Mouse (Mus musculus) stomach, embryonic 14.5 days (tissue): ENCODE measurements around the gene Filip1. TPM values are rescaled to one million over a fixed set of nuclear protein-coding genes. Genes with fewer than 3 reads are reported as not detected.
A peak's percentile ranks its signal among the peaks of the same experiment; 100 is the strongest.

Experiments used
- ATAC-seq: fragments of 200-750 bp; cut with Nextera tagmentation; 2 replicates; pipeline ENCODE4 v1.8.0; 2017; ENCODE audit warnings: low read depth, moderate TSS enrichment; ENCODE audit not compliant: insufficient number of reproducible peaks, insufficient read depth, low FRiP score
- H3K27ac ChIP-seq: fragments of 300-500 bp; sonication (generic); 2 replicates; pipeline ENCODE4 v1.5.1; 2014; ENCODE audit warnings: mild to moderate bottlenecking, low read length, moderate library complexity, mixed read lengths
- H3K27me3 ChIP-seq: fragments of 300-500 bp; sonication (generic); 2 replicates; pipeline ENCODE4 v1.6.1; 2014; ENCODE audit warnings: low read length, control low read depth, mixed read lengths; ENCODE audit not compliant: control insufficient read depth, insufficient read depth
- H3K36me3 ChIP-seq: fragments of 300-500 bp; sonication (generic); 2 replicates; pipeline ENCODE4 v1.6.1; 2014; ENCODE audit warnings: mild to moderate bottlenecking, control low read depth, low read length, moderate library complexity, mixed read lengths; ENCODE audit not compliant: control insufficient read depth, insufficient read depth
- H3K4me1 ChIP-seq: fragments of 300-500 bp; sonication (generic); 2 replicates; pipeline ENCODE4 v1.6.1; 2014; ENCODE audit warnings: low read length, control low read depth, mixed read lengths; ENCODE audit not compliant: control insufficient read depth, insufficient read depth
- H3K4me2 ChIP-seq: fragments of 300-500 bp; sonication (generic); replicated peaks from 2 replicates; pipeline ENCODE4 v1.6.1; 2014; ENCODE audit warnings: low read depth, low read length, control low read depth
- H3K4me3 ChIP-seq: fragments of 300-500 bp; sonication (generic); 2 replicates; pipeline ENCODE4 v1.5.1; 2014; ENCODE audit warnings: low read depth, low read length, control low read depth
- H3K9ac ChIP-seq: fragments of 300-500 bp; sonication (generic); replicated peaks from 2 replicates; pipeline ENCODE4 v1.6.1; 2014; ENCODE audit warnings: low read depth, mild to moderate bottlenecking, control low read depth, low read length, moderate library complexity, mixed read lengths
- H3K9me3 ChIP-seq: fragments of 300-500 bp; sonication (generic); 2 replicates; pipeline ENCODE4 v1.6.1; 2016; ENCODE audit warnings: low read depth, low read length, control low read depth; ENCODE audit not compliant: control insufficient read depth
- WGBS: fragments of 180-500 bp; shearing (Covaris S2); extraction: QIAGEN DNeasy Blood & Tissue Kit; methylation state at CpG from one replicate; pipeline ENCODE4 v1.1.7; 2014; 5-methylcytosine and 5-hydroxymethylcytosine counted together
- polyA plus RNA-seq: library from polyadenylated mRNA; unstranded; fragments of >200 nt; fragmentation: Nextera tagmentation; extraction: Ambion mirVana; gene quantifications from 2 replicates; pipeline ENCODE4 v1.2.1, GENCODE M21; 2014

Gene Filip1
- polyA plus RNA-seq, 1 experiment from 2014 or later, result 10.9 TPM

- no peak for ATAC-seq
- H3K27me3 ChIP-seq, result no peaks in the 10 kb centered on the region
- H3K4me3 ChIP-seq, result no peak overlapping the region
- H3K27ac ChIP-seq, result no peak overlapping the region
- H3K4me2 ChIP-seq, result no peak overlapping the region
- H3K4me1 ChIP-seq, result no peaks in the 10 kb centered on the region
- no peaks in the 10 kb centered on the region for H3K9me3 ChIP-seq
- WGBS, result 95% methylated on average over 2 of the region's 2 CpGs
- no peak overlapping the region for H3K9ac ChIP-seq
- no peaks in the 10 kb centered on the region for H3K36me3 ChIP-seq
Measured at GRCm38 (mm10) chr9:79883139-79883538, 129.5 kb downstream of the Filip1 start.

- 26% methylated on average over 7 of the region's 7 CpGs for WGBS
- ATAC-seq, result no peak
- H3K4me3 ChIP-seq, result no peak overlapping the region
Measured at GRCm38 (mm10) chr9:79880031-79880430, 132.6 kb downstream of the Filip1 start.

GRCm38 (mm10) chr9:79875522-79876131 lies 137.0 kb downstream of the Filip1 start:
- Histone ChIP-seq H3K36me3 (no peaks in the 10 kb centered on the region), H3K4me3 (no peak overlapping the region), H3K9me3 (no peaks in the 10 kb centered on the region), H3K4me1 (peaks cover 10% of the 10 kb centered on the region), H3K4me2 (peak overlapping the region; percentile 26; the same call in 1 of the 2 replicates), H3K27me3 (no peaks in the 10 kb centered on the region), H3K9ac (no peak overlapping the region), H3K27ac (peak overlapping the region; percentile 81; the same call in 1 of the 2 replicates)
- 43% methylated on average over 20 of the region's 20 CpGs for WGBS
- peak; percentile 71; the same call in 1 of the 2 replicates for ATAC-seq

More at GRCm38 (mm10) chr9:79880031-79880430, 132.6 kb downstream of the Filip1 start:
- H3K4me2 ChIP-seq, result no peak overlapping the region
- H3K27ac ChIP-seq, result no peak overlapping the region
- no peak overlapping the region for H3K9ac ChIP-seq
- H3K9me3 ChIP-seq, result no peaks in the 10 kb centered on the region
- no peaks in the 10 kb centered on the region for H3K36me3 ChIP-seq
- peaks cover 10% of the 10 kb centered on the region for H3K4me1 ChIP-seq
- H3K27me3 ChIP-seq, result no peaks in the 10 kb centered on the region

GRCm38 (mm10) chr9:79872598-79872997 lies 140.1 kb downstream of the Filip1 start:
- peaks cover 18% of the 10 kb centered on the region for H3K4me1 ChIP-seq
- H3K9me3 ChIP-seq, result no peaks in the 10 kb centered on the region
- H3K36me3 ChIP-seq, result no peaks in the 10 kb centered on the region
- no peak overlapping the region for H3K4me3 ChIP-seq
- no peak overlapping the region for H3K9ac ChIP-seq
- H3K27ac ChIP-seq, result no peak overlapping the region
- no peak overlapping the region for H3K4me2 ChIP-seq
- no peak for ATAC-seq
- 41% methylated on average over 2 of the region's 2 CpGs for WGBS
- no peaks in the 10 kb centered on the region for H3K27me3 ChIP-seq

- Histone ChIP-seq H3K36me3 (no peaks in the 10 kb centered on the region), H3K9me3 (no peaks in the 10 kb centered on the region), H3K4me2 (no peak overlapping the region), H3K4me3 (no peak overlapping the region), H3K9ac (no peak overlapping the region), H3K27ac (peak overlapping the region; percentile 39; the same call in 1 of the 2 replicates), H3K27me3 (no peaks in the 10 kb centered on the region), H3K4me1 (peaks cover 8% of the 10 kb centered on the region)
- WGBS, result 19% methylated on average over 5 of the region's 5 CpGs
- peak; percentile 42; the same call in 1 of the 2 replicates for ATAC-seq
Measured at GRCm38 (mm10) chr9:79869512-79869911, 143.1 kb downstream of the Filip1 start.

- no peak overlapping the region for H3K27ac ChIP-seq
- H3K9ac ChIP-seq, result no peak overlapping the region
- H3K4me2 ChIP-seq, result no peak overlapping the region
- no peaks in the 10 kb centered on the region for H3K27me3 ChIP-seq
- ATAC-seq, result no peak
- WGBS, result 61% methylated on average over 7 of the region's 7 CpGs
- H3K4me1 ChIP-seq, result peaks cover 8% of the 10 kb centered on the region
- no peak overlapping the region for H3K4me3 ChIP-seq
- no peaks in the 10 kb centered on the region for H3K36me3 ChIP-seq
- no peaks in the 10 kb centered on the region for H3K9me3 ChIP-seq
Measured at GRCm38 (mm10) chr9:79865998-79866397, 146.7 kb downstream of the Filip1 start.

GRCm38 (mm10) chr9:79862544-79862943 lies 150.1 kb downstream of the Filip1 start:
- Histone ChIP-seq H3K4me3 (no peak overlapping the region), H3K9ac (no peak overlapping the region), H3K27ac (no peak overlapping the region), H3K9me3 (no peaks in the 10 kb centered on the region), H3K4me2 (no peak overlapping the region), H3K27me3 (no peaks in the 10 kb centered on the region), H3K36me3 (no peaks in the 10 kb centered on the region), H3K4me1 (no peaks in the 10 kb centered on the region)
- WGBS, result 61% methylated on average over 6 of the region's 6 CpGs
- no peak for ATAC-seq

GRCm38 (mm10) chr9:79847099-79847498 lies 165.6 kb downstream of the Filip1 start:
- H3K9ac ChIP-seq, result no peak overlapping the region
- H3K36me3 ChIP-seq, result no peaks in the 10 kb centered on the region
- no peaks in the 10 kb centered on the region for H3K27me3 ChIP-seq
- no peaks in the 10 kb centered on the region for H3K4me1 ChIP-seq
- H3K4me3 ChIP-seq, result no peak overlapping the region
- ATAC-seq, result no peak
- no peaks in the 10 kb centered on the region for H3K9me3 ChIP-seq
- no peak overlapping the region for H3K4me2 ChIP-seq
- no peak overlapping the region for H3K27ac ChIP-seq

GRCm38 (mm10) chr9:79842615-79843014 lies 170.0 kb downstream of the Filip1 start:
- H3K36me3 ChIP-seq, result no peaks in the 10 kb centered on the region
- H3K9ac ChIP-seq, result no peak overlapping the region
- H3K4me3 ChIP-seq, result no peak overlapping the region
- no peaks in the 10 kb centered on the region for H3K4me1 ChIP-seq
- H3K9me3 ChIP-seq, result no peaks in the 10 kb centered on the region
- 43% methylated on average over 6 of the region's 6 CpGs for WGBS
- H3K27ac ChIP-seq, result no peak overlapping the region; the same call in 1 of the 2 replicates
- H3K27me3 ChIP-seq, result no peaks in the 10 kb centered on the region
- H3K4me2 ChIP-seq, result no peak overlapping the region; the same call in 1 of the 2 replicates
- no peak for ATAC-seq
